Mouse (Mus musculus) cerebellum, adult 2 months (tissue): ENCODE data around the gene St8sia6.
A peak's percentile ranks its signal among the peaks of the same experiment; 100 is the strongest.

Experiments used
- CTCF ChIP-seq: fragments of 200-500 bp; IDR thresholded peaks from 2 replicates; pipeline ENCODE4 v1.5.1; 2011; ENCODE audit warnings: low read depth, mild to moderate bottlenecking, control low read depth, low read length, moderate library complexity, borderline replicate concordance; ENCODE audit not compliant: insufficient read depth
- POLR2A ChIP-seq: fragments of 200-500 bp; IDR thresholded peaks from 2 replicates; pipeline ENCODE4 v1.6.1; 2011; ENCODE audit warnings: low read length, control low read depth, borderline replicate concordance; ENCODE audit not compliant: insufficient read depth

GRCm38 (mm10) chr2:13672946-13673345, 120.9 kb downstream of the St8sia6 start:
- TF ChIP-seq CTCF (peak; percentile 24; the same call in 1 of the 2 replicates), POLR2A (no peak)
